Mouse (Mus musculus): Measurements from ENCODE around the gene Tnfrsf1b.
A peak's percentile ranks its signal among the peaks of the same experiment; 100 is the strongest.

Gene Tnfrsf1b

DNA sequence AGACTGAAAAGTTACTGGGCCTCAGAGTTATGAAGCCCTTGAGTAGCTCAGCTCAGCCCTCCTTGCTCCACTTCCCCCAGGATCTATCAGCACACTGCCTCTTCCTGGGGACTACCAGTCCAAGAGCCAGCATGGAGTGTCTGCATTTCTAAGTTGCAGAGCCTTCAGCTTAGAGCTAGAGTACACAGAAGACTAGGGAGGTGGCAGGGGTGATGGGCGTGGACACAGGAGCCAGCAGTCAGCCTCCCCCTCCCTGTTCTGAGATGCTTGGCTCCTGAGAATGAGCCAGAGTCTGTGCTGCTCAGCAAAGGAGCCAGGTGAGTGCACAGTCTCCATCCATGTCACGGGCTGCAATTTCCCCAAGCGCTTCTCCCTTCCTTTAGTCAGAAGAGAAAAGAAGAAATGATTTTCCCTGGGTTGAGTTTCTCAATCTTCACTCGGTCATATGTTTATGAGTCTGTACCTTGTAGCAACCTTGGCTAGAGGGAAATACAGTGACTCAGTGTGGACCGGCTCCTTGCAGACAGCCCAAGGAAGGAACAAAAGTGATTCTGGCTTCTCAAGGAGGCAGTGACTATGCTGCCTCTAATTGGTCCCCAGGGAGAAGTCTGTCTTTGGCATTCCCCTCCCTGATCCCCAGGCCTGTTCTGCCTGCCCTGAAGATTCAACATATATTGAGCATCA, 11.2 kb upstream of the Tnfrsf1b start:
- DNase-seq (ENCODE audit: low spot score in 2 of 2): no peak

DNA sequence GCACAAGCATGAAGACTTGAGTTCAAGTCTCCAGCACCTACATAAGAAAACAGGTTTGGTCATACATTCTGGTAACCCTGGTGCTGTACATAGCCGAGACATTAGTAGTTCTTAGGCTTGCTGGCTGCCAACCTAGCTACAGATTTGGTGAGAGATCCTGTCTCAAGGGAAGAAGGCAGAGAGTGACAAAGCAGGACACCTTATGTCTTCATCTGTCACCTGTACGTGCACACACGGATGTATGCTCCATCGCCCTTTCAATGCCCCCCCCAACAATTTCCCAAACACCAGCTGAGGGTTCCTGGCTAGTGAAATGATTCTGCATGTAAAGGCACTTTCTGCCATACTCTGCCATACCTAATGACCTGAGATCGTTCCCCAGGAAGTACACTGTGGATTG, 9.5 kb upstream of the Tnfrsf1b start:
- no peak for DNase-seq (ENCODE audit: low spot score in 2 of 2)

DNA sequence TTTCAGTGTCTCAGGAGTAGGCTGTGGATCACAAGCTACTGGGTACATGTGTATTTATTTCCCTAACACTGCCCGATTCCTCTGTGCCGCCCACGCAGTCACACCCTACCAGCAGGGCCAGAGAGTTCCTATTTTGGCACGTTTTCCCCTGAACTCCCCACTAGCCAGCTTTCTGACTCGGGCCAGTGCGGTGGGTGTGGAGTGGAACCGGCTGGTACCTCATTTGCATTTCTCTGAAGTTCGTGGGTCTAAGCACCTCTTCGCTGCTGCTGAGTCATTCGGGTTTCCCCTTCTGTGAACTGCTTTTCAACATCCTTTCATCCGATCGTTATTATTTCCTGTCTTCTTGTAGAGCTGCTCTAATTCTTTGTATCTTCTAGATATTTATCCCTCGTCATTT, 7.7 kb upstream of the Tnfrsf1b start:
- DNase-seq (ENCODE audit: low spot score in 2 of 2): no peak

DNA sequence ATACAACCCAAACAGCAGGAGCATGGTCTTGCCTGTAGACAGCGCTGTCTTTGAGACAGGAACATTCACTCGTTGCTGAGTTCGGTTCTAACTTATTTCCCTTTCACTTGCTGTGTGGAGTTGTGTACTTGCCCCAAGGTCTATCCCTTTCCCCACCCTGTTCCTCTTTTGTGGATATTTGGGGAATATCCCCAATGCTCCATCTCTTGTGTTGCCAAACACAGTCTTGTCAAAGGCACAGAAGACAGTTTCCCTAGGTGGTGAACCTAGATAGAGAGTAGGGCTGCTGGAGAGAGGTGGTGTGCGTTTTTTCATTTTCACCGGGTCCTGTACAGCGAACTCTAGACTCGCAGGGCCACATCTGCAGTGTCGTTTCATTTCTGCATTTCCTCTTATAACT, 5.9 kb upstream of the Tnfrsf1b start:
- no peak for DNase-seq (ENCODE audit: low spot score in 2 of 2)

DNA sequence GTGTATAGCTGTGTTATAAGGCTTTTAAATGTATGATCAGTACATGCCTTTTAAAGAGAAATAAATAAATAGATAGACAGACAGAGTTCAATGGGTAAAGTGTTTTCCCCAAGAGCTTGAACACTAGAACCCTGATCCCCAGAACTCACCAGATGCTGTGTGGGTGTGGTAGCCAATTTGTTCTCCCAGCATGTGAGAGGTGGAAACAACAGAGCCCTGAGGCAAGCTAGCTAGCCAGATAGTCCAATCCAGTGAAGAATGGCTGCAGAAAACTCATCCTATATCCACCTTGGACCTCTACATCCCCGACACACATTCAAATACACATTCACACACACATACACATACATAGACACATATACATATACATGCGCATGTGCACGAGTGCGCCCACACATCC, 4.9 kb upstream of the Tnfrsf1b start:
- DNase-seq (ENCODE audit: low spot score in 2 of 2): no peak

DNA sequence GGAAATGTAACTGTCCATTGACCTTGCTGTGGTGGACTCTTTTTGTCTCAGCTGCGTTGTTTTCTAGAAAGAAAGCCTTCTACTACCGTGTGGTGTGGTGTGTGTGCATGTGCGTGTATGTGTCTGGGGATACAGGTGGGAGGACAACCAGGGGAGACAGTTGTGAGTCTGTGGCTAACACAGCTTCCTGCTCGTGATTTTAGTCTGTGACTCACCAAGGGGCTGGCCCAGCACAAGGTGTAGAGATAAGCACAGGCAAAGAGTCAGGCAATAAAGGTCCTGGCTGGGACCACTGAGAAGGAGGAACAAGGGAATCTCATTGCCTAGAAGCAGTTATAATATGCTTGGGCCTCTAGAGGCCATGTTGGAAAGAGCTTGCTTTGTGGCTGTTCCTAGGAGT, 3.3 kb upstream of the Tnfrsf1b start:
- DNase-seq (ENCODE audit: low spot score in 2 of 2): no peak

DNA sequence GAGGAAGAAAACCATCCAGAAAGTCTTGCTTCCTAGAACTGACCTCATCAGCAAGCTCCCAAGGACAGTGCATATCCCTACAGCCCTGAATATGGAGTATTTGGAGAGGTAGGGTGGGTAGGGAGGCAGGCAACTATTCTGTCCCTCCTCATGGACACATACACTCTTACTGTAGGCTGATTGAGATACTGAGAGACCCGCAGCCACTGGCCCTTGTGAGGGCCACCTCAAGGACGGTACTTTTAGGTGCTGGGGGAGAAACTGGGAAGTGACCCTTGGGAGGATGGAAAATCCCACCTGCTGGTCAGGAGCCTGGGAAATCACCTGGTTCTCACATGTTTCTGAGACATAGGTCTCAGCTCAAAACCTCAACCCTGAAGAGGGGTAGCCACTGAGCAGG, 886 bp upstream of the Tnfrsf1b start:
- no peak for DNase-seq (ENCODE audit: low spot score in 2 of 2)

DNA sequence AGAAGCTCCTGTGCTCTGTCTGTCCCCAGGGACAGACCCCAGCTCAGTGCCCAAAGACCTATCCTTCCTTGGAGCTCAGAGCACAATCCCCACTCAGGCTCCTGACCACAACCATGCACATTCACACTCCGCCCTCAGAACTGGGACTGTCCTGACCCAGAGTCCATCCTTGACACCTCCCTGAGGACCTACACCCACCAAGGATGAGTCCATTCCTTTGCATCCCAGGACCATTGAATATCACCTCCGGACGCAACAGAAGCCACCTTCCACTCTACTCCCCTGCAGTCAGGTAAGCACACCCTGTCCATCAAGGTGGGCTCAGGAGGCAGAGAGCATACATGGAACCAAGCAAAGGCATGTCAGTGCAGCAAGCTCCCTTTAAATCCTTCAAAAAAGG, 1.1 kb downstream of the Tnfrsf1b start:
- no peak for DNase-seq (ENCODE audit: low spot score in 2 of 2)

DNA sequence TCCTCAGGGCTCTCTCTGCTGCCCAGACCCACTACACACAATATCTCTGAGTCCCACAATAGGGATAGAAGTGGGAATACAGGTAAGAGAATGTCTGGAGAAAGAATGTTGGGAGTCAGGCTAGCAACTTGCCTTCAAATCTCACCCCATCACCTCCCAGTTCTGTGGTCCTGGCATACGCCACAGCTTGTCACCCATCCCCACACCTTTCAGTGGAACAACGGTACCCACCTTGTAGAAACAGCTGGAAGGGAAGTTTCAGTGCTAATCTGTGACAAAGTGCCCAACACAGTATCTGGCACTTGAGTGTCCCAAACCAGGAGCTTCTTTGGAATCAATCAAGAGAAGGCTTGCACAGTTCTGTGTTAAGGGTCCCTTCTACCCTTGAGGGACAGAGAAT, 2.0 kb downstream of the Tnfrsf1b start:
- no peak for DNase-seq (ENCODE audit: low spot score in 2 of 2)

DNA sequence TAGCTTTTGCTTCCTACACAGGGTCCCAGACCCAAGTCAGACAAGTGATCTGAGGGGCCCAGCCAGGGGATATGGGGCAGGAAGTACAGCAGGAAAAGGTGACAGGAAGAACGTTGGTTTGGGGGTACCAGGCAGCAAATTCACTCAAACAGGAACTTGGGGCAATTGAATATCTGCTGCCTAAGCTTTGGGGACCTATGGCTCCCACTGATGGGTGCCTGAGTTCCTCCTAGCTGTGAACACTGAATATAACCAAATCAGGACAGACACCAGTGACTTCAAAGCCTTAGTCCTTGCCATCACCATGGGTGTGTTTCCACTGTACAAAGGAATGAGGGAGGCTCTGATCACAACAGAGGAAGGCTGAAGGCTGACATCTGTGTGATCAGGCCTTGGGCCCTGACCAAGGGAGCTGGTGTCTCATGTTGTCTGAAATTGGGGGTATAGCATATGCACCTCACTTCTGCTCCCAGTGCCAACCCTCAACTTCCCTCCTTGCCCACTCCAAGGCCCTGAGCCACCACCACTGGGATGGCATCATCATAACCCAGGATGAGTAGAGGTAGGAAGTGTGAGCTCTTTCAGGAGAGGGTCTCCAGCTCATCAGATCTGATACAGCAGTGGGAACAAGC, 3.8 kb downstream of the Tnfrsf1b start:
- no peak for DNase-seq (ENCODE audit: low spot score in 2 of 2)

DNA sequence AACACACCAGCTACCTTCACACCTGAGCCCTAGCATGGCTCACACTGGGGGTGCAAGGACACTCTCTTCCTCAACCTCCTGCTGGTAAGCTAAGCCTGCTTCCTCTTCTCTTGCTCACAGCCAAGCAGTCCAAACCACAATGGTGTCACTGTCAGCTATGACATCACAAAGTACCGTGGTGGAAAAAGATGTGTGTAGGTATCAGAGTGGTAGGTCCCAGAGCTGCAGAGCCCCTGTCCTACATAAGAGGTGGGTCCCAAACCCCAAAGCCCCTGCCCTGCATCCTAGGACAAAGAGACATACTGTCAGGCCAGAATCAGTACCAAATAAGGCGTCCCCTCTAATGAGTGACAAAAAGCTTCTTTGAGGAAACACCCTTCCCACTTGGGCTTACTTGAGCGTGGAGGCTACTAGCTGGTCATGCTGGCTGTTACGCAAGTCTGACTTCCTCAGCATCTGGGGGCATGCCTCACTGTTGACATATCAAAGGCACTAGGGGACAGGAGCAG, 5.9 kb downstream of the Tnfrsf1b start:
- DNase-seq (ENCODE audit: low spot score in 2 of 2): peak in 1 of 2 experiments; percentile 9

DNA sequence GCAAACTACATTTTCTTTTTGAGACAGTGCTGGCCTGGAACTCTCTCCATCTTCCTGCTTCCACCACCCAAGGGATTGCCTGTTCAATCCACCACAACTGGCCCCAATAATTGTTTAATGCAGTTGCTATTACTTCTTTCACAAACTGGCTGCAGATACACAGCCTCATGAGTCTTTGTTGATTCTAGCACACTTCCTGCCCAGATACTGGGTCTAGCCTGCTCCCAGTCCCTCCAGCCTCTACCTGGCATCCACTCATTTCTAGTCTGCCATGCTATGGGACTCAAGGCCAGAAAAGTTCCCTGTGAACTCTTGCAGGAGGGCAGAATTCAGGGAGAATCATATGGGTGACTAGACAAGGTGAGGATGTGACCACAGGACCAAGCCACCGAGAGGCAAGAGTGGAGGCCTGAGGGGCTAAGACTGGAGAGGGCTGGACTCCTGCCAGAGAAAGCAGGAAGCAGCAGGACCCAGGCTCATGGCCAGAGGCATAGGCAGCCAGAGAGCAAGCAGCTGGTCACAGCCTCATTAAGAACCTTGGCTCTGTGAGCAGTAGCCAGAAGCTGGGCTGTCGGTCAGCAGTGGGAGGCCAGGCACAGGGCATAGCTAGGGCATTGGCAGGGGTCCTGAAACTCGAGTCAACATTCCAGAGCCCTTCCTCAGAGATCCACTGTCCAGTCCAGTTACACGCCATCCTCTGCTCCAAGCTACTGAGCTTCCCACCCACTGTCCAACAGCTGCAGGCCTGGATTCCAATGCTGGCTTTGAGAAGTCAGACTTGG, 7.4 kb downstream of the Tnfrsf1b start:
- DNase-seq (ENCODE audit: low spot score in 2 of 2): peak in 1 of 2 experiments; percentile 47

DNA sequence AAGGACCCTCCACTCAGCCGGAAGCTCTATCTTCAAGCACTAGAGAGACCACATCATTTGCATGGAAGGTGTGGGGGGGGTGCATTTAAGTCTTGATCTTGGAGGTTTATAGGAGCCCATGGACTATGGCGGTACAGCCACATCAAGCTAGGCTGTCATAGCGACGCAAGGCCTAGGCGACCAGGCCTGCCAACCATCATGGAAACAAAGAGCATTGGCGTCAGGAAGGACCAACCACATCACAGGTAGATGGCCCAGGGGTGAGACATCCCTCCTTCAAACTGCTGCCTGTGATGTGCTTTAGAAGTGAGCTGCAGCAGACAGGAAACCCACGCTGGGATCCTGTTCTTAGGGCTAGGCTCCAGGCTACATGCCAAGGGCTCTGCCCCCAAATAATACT, 10.6 kb downstream of the Tnfrsf1b start:
- no peak for DNase-seq (ENCODE audit: low spot score in 2 of 2)

DNA sequence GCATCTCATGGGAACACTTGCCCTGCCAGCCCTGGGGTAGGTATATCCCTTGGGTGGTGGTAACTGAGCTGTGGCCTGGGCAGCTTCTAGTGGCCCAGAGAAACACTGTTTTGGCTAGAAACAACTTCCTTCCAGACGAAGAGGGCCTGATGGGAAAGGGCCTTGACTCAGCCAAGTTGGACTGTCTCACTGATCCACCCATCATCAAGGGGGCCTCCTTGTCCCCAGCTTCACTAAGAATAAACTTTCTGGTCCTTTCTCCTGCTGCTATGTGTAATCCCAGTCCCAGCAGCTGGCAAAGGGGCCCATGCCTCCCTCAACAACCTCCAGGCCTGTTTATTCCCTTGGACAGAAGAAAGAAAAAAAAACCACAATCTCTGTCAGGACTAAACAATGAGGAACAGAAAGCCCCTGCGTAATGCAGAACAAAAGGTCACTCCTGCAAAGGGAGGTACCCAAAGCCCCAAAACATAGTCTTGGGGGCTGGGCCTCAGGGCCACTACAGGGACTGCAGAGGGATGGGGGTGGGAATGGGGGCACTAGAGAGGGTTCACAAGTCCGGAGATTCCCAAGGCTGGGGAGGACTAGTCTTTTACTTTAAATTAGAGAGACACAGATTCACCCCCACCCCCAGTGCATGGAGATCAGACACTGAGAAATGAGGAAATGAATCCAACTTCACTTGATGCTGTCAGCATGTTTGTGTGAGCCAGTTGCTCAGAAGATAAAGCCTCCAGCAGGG, 13.0 kb downstream of the Tnfrsf1b start:
- no peak for DNase-seq (ENCODE audit: low spot score in 2 of 2)

DNA sequence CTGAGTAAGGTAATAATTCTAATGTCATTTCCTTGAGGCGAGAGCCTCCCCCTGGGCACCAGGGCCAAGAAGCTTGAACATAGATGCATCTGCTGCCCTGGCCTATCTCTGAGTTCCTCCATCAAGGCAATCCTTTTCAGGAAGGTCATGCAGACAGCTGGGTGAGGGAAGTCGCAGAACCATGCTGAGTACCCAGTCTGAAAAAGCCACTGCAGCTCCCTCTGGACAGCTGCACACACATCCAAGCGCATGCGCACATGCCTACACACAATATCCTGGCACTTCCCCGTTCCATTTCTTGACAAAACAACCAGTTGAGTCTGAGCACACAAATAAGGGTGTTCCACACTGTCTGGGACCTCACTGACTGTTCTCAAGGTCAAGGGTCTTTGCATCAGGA, 14.9 kb downstream of the Tnfrsf1b start:
- no peak for DNase-seq (ENCODE audit: low spot score in 2 of 2)

DNA sequence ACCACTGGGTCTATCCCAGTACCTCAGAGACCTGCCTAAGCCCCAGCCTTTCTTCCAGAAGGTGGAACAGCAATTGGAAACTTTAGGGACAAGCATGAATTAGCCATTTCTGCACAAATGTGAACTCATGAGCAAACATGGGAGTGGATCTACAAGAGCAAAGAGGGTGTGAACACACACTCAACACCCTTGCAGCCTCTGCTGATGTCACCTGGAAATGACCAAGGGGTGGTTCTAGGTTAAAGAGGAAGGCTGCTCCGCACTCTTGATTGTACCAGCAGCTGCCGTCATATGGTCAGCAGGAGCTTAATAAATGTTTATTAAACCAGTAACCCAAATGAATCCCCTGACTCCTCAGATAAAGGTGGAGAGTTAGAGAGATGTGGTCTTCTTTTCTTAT, 16.0 kb downstream of the Tnfrsf1b start:
- no peak for DNase-seq (ENCODE audit: low spot score in 2 of 2)

DNA sequence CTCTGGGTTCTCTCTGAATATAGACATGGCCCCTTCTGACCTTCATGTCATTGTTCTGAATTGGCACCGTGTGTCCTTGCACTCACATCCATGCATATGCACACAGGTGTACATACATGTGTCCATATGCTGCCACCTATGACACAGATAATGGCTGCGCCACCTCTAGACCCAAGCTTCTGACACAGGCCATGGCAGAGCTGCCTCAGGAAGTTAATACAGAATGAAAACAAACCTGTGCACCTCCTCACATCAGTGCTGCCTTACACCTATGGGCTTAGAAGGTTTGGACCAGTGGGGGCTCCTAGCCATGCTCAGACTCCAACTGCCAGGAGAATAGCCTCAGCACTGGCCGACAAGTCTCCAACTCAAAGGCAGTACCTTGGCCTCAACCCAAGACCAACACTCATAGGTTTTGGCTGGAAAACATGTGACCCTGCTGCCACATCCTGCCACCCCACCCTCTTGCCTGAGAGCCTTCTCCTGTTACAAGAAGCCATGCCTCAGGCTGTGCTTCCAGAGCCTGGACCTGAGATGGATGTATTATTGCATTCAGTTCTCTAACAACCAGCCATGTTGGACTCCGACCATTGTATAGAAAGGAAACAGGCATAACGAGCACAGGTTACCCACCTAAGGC, 17.0 kb downstream of the Tnfrsf1b start:
- DNase-seq (ENCODE audit: low spot score in 2 of 2): no peak

DNA sequence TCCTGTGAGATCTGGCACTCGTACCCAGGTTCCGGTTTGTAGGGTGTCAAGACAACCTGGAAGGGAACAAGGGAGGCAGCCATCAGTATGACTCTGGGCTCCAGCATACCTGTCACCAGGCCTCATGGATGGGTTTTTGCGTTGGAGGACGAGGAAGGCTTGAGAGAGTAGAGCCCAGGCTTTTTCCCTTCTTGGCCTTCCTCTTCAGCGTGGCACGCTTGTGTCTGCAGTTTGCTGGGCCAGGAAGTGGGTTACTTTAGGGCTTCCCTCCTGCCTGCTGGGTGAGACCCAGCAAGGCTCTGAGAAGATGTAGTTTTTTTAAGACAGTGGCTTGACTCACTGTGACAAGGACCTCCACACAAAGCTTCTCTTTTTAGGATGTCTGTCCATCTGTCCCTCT, 17.6 kb downstream of the Tnfrsf1b start:
- no peak for DNase-seq (ENCODE audit: low spot score in 2 of 2)

DNA sequence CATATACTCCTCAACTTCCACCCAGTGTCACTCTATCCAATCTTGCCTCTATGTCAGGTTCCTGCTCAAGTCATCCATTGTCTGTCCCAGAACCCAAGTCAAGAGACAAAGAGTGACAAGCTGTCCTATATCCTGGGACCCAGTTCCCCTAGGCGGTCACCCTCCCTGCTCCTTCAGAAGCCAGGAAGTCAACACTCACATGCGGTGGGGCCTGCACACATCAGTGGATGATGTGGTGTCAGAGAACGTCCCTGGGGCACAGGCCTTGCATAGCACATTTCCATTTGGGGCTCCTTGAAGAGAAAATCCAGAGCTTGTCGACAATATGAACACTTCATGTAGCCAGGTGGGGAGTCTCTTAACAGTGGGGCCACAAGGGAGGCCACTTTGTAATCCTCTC, 22.1 kb downstream of the Tnfrsf1b start:
- no peak for DNase-seq (ENCODE audit: low spot score in 2 of 2)

DNA sequence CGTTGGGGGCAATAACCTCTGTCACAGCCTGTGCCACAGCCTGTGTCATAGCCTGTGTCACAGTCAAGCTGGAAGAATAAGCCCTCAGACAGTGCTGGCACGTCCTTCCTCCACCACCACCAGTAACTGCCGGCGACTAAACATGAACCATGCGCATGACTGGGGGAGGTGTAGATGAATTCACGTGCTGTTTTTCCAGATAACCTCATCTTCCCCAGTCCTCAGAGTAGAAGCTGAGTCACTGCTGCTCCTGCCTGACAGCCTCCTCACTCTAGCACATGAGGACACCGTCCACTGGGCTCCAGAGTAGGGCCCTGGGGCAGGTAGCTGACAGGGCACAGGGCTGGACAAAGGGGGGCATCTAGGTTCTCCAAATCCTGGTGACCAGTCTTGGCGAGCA, 24.6 kb downstream of the Tnfrsf1b start:
- no peak for DNase-seq (ENCODE audit: low spot score in 2 of 2)

DNA sequence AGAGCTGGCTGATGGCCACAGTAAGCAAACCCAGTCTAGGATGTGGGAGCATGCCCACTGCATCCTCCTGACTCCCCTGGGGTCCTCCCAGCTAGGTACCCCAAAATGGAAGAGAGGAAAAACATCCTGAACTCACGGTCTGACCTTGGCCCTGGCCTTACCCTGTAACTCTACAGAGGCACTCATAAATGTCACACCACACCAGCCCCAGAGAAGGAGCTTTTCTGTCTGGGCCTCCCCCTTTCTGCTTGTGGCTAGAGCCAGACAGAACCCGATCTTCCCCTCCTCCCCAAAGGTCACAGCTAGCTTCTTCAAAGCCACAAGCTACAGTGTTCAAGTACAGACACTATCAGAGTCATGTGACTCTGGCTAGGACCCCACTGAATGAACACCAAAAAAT, 25.3 kb downstream of the Tnfrsf1b start:
- no peak for DNase-seq (ENCODE audit: low spot score in 2 of 2)

DNA sequence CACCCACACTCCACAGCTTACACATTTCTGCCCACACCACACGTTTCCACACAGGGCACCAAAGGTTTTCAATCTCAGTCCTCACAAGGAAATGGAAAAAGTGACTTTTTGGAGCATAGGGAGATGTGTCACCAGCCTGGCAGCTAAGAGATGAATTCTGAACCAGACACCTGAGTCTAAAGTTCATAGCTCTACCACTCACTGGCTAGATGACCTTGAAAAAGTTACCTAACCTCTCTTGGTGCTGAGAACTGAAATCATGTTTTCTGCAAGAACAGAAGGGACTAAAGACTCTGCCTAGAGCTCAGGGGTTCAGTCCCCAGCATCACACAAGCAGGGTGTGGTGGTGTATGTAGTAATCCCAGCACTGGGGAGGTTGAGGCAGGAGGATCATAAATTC, 26.7 kb downstream of the Tnfrsf1b start:
- no peak for DNase-seq (ENCODE audit: low spot score in 2 of 2)
